Mouse (Mus musculus): ENCODE data around the gene Sash3.

DNA sequence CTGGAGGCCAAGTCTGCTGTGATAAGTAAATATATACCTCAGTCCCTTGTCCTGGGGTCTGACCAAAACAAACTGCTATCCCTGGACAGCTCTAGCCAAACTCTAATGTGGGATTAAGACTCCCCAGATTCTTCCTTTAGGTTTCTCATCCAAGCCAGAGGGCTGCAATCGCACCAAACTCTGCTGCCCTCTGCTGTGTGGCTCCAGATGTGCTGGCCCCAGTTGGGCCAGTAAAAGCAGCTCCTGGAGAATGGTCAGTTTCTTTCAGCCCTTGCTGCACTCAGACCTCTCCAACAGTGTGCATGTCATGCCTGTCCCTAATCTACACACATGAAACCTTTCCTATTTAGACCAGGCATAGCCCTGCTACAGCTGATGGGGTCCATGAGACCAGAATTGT lies 46.4 kb upstream of the Sash3 start:
- no peak for TF ChIP-seq CTCF (IDR thresholded peaks at IDR 0.05; ENCODE audit: control insufficient read depth, insufficient read depth, insufficient read length)
- TF ChIP-seq MAX (IDR thresholded peaks at IDR 0.05), result no peak
- no peak for TF ChIP-seq USF1 (IDR thresholded peaks at IDR 0.05; ENCODE audit: low read depth)
- no peak for TF ChIP-seq CEBPB (IDR thresholded peaks at IDR 0.05; ENCODE audit: low read depth)
- TF ChIP-seq MYOG (IDR thresholded peaks at IDR 0.05; ENCODE audit: control insufficient read depth, extremely low read depth, insufficient read length), result no peak
- TF ChIP-seq MYOD1 (IDR thresholded peaks at IDR 0.05; ENCODE audit: control insufficient read depth, insufficient read length, low read depth), result no peak

Data from C2C12 (cell line).